Mouse (Mus musculus): ENCODE data around the gene Cacnb2. TPM values are rescaled to one million over a fixed set of nuclear protein-coding genes. Genes with fewer than 3 reads are reported as not detected.

Cacnb2 gene
- total and polyA plus RNA-seq, 3 experiments = not detected

GRCm38 (mm10) chr2:14604791-14605190 lies 1.9 kb downstream of the Cacnb2 start:
- DNase-seq (ENCODE audit: low read depth, low spot score) = no peak
- H3K4me3 ChIP-seq (ENCODE audit: control insufficient read depth in 1 of 2, insufficient read depth in 1 of 2, low read depth in 2 of 2, low read length in 2 of 2) = no peak overlapping the region
- no peak for TF ChIP-seq CTCF (IDR thresholded peaks at IDR 0.05 in 2 of 3, conservative IDR thresholded peaks at IDR 0.05 in 1 of 3; ENCODE audit: control insufficient read depth in 1 of 3, insufficient read depth in 1 of 3, low read depth in 2 of 3, low read length in 3 of 3, poor library complexity in 1 of 3, severe bottlenecking in 1 of 3)
- no peak for TF ChIP-seq NRF1 (IDR thresholded peaks at IDR 0.05; ENCODE audit: insufficient read depth, low read depth, low read length, poor library complexity, severe bottlenecking)
- TF ChIP-seq ZC3H11A (IDR thresholded peaks at IDR 0.05; ENCODE audit: low read depth, low read length) = no peak
- TF ChIP-seq POLR2AphosphoS2 (IDR thresholded peaks at IDR 0.05; ENCODE audit: low read length) = no peak
- TF ChIP-seq MEF2A (IDR thresholded peaks at IDR 0.05; ENCODE audit: extremely low read depth, insufficient replicate concordance, low read depth, low read length, poor library complexity, severe bottlenecking) = no peak
- H3K9me3 ChIP-seq (replicated peaks; ENCODE audit: insufficient read depth, low read length) = no peaks in the 10 kb centered on the region
- no peaks in the 10 kb centered on the region for H3K79me2 ChIP-seq (ENCODE audit: control insufficient read depth, insufficient read depth, low read length, poor library complexity)
- H3K27ac ChIP-seq (ENCODE audit: control insufficient read depth, low read depth, low read length) = no peak overlapping the region
- no peaks in the 10 kb centered on the region for H3K27me3 ChIP-seq (ENCODE audit: control insufficient read depth in 1 of 2, insufficient read depth in 2 of 2, low read length in 2 of 2)
- H3K9ac ChIP-seq (ENCODE audit: control insufficient read depth, low read depth, low read length, poor library complexity, severe bottlenecking) = no peak overlapping the region
- H3K36me3 ChIP-seq (ENCODE audit: control insufficient read depth in 1 of 2, insufficient read depth in 2 of 2, low read length in 2 of 2) = no peaks in the 10 kb centered on the region
- H3K4me1 ChIP-seq (ENCODE audit: control insufficient read depth in 1 of 2, insufficient read depth in 2 of 2, low read length in 2 of 2) = no peaks in the 10 kb centered on the region

GRCm38 (mm10) chr2:14605207-14605606 lies 2.3 kb downstream of the Cacnb2 start:
- TF ChIP-seq USF2 (IDR thresholded peaks at IDR 0.05; ENCODE audit: borderline replicate concordance in 1 of 2, insufficient read depth in 1 of 2, low read depth in 1 of 2, low read length in 2 of 2) = no peak
- no peak for TF ChIP-seq KAT2A (conservative IDR thresholded peaks at IDR 0.05; ENCODE audit: low read depth, low read length)
- no peak for TF ChIP-seq MAX (IDR thresholded peaks at IDR 0.05; ENCODE audit: low read length)
- TF ChIP-seq USF1 (IDR thresholded peaks at IDR 0.05; ENCODE audit: low read depth, low read length) = no peak
- no peak for TF ChIP-seq HCFC1 (IDR thresholded peaks at IDR 0.05; ENCODE audit: low read depth, low read length)
- TF ChIP-seq JUND (IDR thresholded peaks at IDR 0.05; ENCODE audit: low read depth, low read length) = no peak
- TF ChIP-seq ELF1 (IDR thresholded peaks at IDR 0.05; ENCODE audit: low read depth, low read length) = no peak
- no peak for TF ChIP-seq MYC (IDR thresholded peaks at IDR 0.05; ENCODE audit: low read depth, low read length)
- TF ChIP-seq ETS1 (IDR thresholded peaks at IDR 0.05; ENCODE audit: low read depth, low read length) = no peak
- no peak for TF ChIP-seq TBP (IDR thresholded peaks at IDR 0.05; ENCODE audit: low read depth, low read length)
- TF ChIP-seq ZMIZ1 (IDR thresholded peaks at IDR 0.05; ENCODE audit: low read depth, low read length) = no peak
- no peak for TF ChIP-seq CTCF (IDR thresholded peaks at IDR 0.05 in 2 of 3, conservative IDR thresholded peaks at IDR 0.05 in 1 of 3; ENCODE audit: control insufficient read depth in 1 of 3, insufficient read depth in 1 of 3, low read depth in 2 of 3, low read length in 3 of 3, poor library complexity in 1 of 3, severe bottlenecking in 1 of 3)
- no peak for TF ChIP-seq CHD2 (IDR thresholded peaks at IDR 0.05; ENCODE audit: low read length)
- TF ChIP-seq POLR2AphosphoS5 (IDR thresholded peaks at IDR 0.05; ENCODE audit: borderline replicate concordance, low read depth, low read length) = no peak
- TF ChIP-seq BHLHE40 (IDR thresholded peaks at IDR 0.05; ENCODE audit: borderline replicate concordance, low read depth, low read length) = no peak
- no peak for TF ChIP-seq NELFE (IDR thresholded peaks at IDR 0.05; ENCODE audit: low read depth, low read length)
- TF ChIP-seq MXI1 (IDR thresholded peaks at IDR 0.05; ENCODE audit: low read depth, low read length) = no peak
- no peak for TF ChIP-seq NRF1 (IDR thresholded peaks at IDR 0.05; ENCODE audit: insufficient read depth, low read depth, low read length, poor library complexity, severe bottlenecking)
- TF ChIP-seq RAD21 (IDR thresholded peaks at IDR 0.05; ENCODE audit: low read depth, low read length) = no peak
- no peak for TF ChIP-seq TAL1 (IDR thresholded peaks at IDR 0.05; ENCODE audit: low read length)
- Histone ChIP-seq H3K4me1 (ENCODE audit: control insufficient read depth in 1 of 2, insufficient read depth in 2 of 2, low read length in 2 of 2) (no peaks in the 10 kb centered on the region), H3K27ac (ENCODE audit: control insufficient read depth, low read depth, low read length) (no peak overlapping the region), H3K9me3 (replicated peaks; ENCODE audit: insufficient read depth, low read length) (no peaks in the 10 kb centered on the region), H3K4me3 (ENCODE audit: control insufficient read depth in 1 of 2, insufficient read depth in 1 of 2, low read depth in 2 of 2, low read length in 2 of 2) (no peak overlapping the region), H3K27me3 (ENCODE audit: control insufficient read depth in 1 of 2, insufficient read depth in 2 of 2, low read length in 2 of 2) (no peaks in the 10 kb centered on the region), H3K36me3 (ENCODE audit: control insufficient read depth in 1 of 2, insufficient read depth in 2 of 2, low read length in 2 of 2) (no peaks in the 10 kb centered on the region), H3K9ac (ENCODE audit: control insufficient read depth, low read depth, low read length, poor library complexity, severe bottlenecking) (no peak overlapping the region), H3K79me2 (ENCODE audit: control insufficient read depth, insufficient read depth, low read length, poor library complexity) (no peaks in the 10 kb centered on the region)
- DNase-seq (ENCODE audit: low read depth, low spot score) = no peak

All from MEL (cell line).